Mouse (Mus musculus) embryonic facial prominence, embryonic 12.5 days (tissue): ENCODE results near the gene Vcp. TPM values are rescaled to one million over a fixed set of nuclear protein-coding genes. Genes with fewer than 3 reads are reported as not detected.

ENCODE experiments used
- ATAC-seq: fragments of 200-750 bp; cut with Nextera tagmentation; 2 replicates; pipeline ENCODE4 v1.8.0; 2017; ENCODE audit not compliant: insufficient number of reproducible peaks, insufficient read depth, low FRiP score, low TSS enrichment
- H3K27ac ChIP-seq: fragments of 300-500 bp; sonication (generic); 2 replicates; pipeline ENCODE4 v1.5.1; 2016; ENCODE audit warnings: mild to moderate bottlenecking
- H3K27me3 ChIP-seq: fragments of 300-500 bp; sonication (generic); 2 replicates; pipeline ENCODE4 v1.6.1; 2016; ENCODE audit warnings: mild to moderate bottlenecking, moderate library complexity
- H3K36me3 ChIP-seq: fragments of 300-500 bp; sonication (generic); 2 replicates; pipeline ENCODE4 v1.6.1; 2016; ENCODE audit warnings: mild to moderate bottlenecking
- H3K4me1 ChIP-seq: fragments of 300-500 bp; sonication (generic); 2 replicates; pipeline ENCODE4 v1.6.1; 2016
- H3K4me2 ChIP-seq: fragments of 300-500 bp; sonication (generic); replicated peaks from 2 replicates; pipeline ENCODE4 v1.6.1; 2016; ENCODE audit warnings: mild to moderate bottlenecking, moderate library complexity
- H3K4me3 ChIP-seq: fragments of 300-500 bp; sonication (generic); 2 replicates; pipeline ENCODE4 v1.5.1; 2016; ENCODE audit warnings: mild to moderate bottlenecking
- H3K9ac ChIP-seq: fragments of 300-500 bp; sonication (generic); 2 replicates; pipeline ENCODE4 v1.6.1; 2016; ENCODE audit warnings: mild to moderate bottlenecking, moderate library complexity
- H3K9me3 ChIP-seq: fragments of 300-500 bp; sonication (generic); 2 replicates; pipeline ENCODE4 v1.6.1; 2016; ENCODE audit warnings: mild to moderate bottlenecking, moderate library complexity
- WGBS: fragments of 180-500 bp; shearing (Covaris S2); methylation state at CpG from one replicate; pipeline ENCODE4 v1.1.7; 2016; 5-methylcytosine and 5-hydroxymethylcytosine counted together
- polyA plus RNA-seq: library from polyadenylated mRNA; unstranded; fragments of >200 nt; fragmentation: Nextera tagmentation; extraction: Ambion mirVana; gene quantifications from 2 replicates; pipeline ENCODE4 v1.2.1, GENCODE M21; 2016

Vcp gene
- polyA plus RNA-seq, 1 experiment from 2014 or later: 642 TPM

GRCm38 (mm10) chr4:43025084-43025960 lies 25.0 kb upstream of the Vcp start, which contains the start of gene Pigo:
Gene Pigo, minus strand, starts transcription at chr4:43025819.
- WGBS: 7% methylated on average over 42 of the region's 42 CpGs
- peaks cover 62% of the 10 kb centered on the region for H3K36me3 ChIP-seq
- H3K4me2 ChIP-seq: peak within 1 kb of the TSS; percentile 72
- peak; percentile 82 for ATAC-seq
- H3K27me3 ChIP-seq: no peaks in the 10 kb centered on the region
- H3K27ac ChIP-seq: peak within 1 kb of the TSS; percentile 88
- H3K9ac ChIP-seq: peak within 1 kb of the TSS; percentile 53
- peak within 1 kb of the TSS; percentile 62 for H3K4me3 ChIP-seq
- peaks cover 17% of the 10 kb centered on the region for H3K4me1 ChIP-seq
- no peaks in the 10 kb centered on the region for H3K9me3 ChIP-seq

- Histone ChIP-seq H3K4me3 (peak overlapping the region; percentile 62), H3K27me3 (no peaks in the 10 kb centered on the region), H3K9ac (peak overlapping the region; percentile 53; the same call in 1 of the 2 replicates), H3K27ac (peak overlapping the region; percentile 88), H3K36me3 (peaks cover 66% of the 10 kb centered on the region), H3K4me1 (peaks cover 10% of the 10 kb centered on the region), H3K9me3 (no peaks in the 10 kb centered on the region), H3K4me2 (peak overlapping the region; percentile 72)
- ATAC-seq: no peak
- WGBS: 84% methylated on average over 14 of the region's 14 CpGs
Observed at GRCm38 (mm10) chr4:43024673-43025072, 24.4 kb upstream of the Vcp start.

- no peak overlapping the region for H3K9ac ChIP-seq
- no peaks in the 10 kb centered on the region for H3K27me3 ChIP-seq
- H3K4me1 ChIP-seq: peaks cover 10% of the 10 kb centered on the region
- peaks cover 63% of the 10 kb centered on the region for H3K36me3 ChIP-seq
- no peak overlapping the region for H3K4me2 ChIP-seq
- no peak overlapping the region for H3K27ac ChIP-seq
- 69% methylated on average over 17 of the region's 17 CpGs for whole genome bisulfite sequencing
- H3K4me3 ChIP-seq: no peak overlapping the region
- no peak for ATAC-seq
- H3K9me3 ChIP-seq: no peaks in the 10 kb centered on the region
Observed at GRCm38 (mm10) chr4:43021341-43021740, 21.0 kb upstream of the Vcp start.

- WGBS: 85% methylated on average over 16 of the region's 16 CpGs
Observed at GRCm38 (mm10) chr4:43020876-43021275, 20.6 kb upstream of the Vcp start.

GRCm38 (mm10) chr4:43019641-43020465 lies 19.5 kb upstream of the Vcp start:
- H3K36me3 ChIP-seq: peaks cover 66% of the 10 kb centered on the region

More at GRCm38 (mm10) chr4:43020876-43021275, 20.6 kb upstream of the Vcp start:
- Histone ChIP-seq H3K9ac (no peak overlapping the region), H3K4me3 (no peak overlapping the region), H3K36me3 (peaks cover 63% of the 10 kb centered on the region), H3K27me3 (no peaks in the 10 kb centered on the region), H3K9me3 (no peaks in the 10 kb centered on the region), H3K4me1 (peaks cover 10% of the 10 kb centered on the region), H3K4me2 (no peak overlapping the region), H3K27ac (no peak overlapping the region)
- ATAC-seq: no peak

GRCm38 (mm10) chr4:43019176-43019575 lies 18.9 kb upstream of the Vcp start:
- H3K27ac ChIP-seq: no peak overlapping the region
- ATAC-seq: no peak
- H3K4me2 ChIP-seq: no peak overlapping the region
- WGBS: 94% methylated on average over 10 of the region's 10 CpGs
- peaks cover 66% of the 10 kb centered on the region for H3K36me3 ChIP-seq
- no peaks in the 10 kb centered on the region for H3K27me3 ChIP-seq
- no peaks in the 10 kb centered on the region for H3K9me3 ChIP-seq
- H3K4me3 ChIP-seq: no peak overlapping the region
- H3K9ac ChIP-seq: no peak overlapping the region
- 0 out of 2 replicates have a peak, but pooled peaks cover under 1% of the 10 kb centered on the region for H3K4me1 ChIP-seq

More at GRCm38 (mm10) chr4:43019641-43020465, 19.5 kb upstream of the Vcp start:
- Histone ChIP-seq H3K9ac (no peak overlapping the region), H3K27ac (no peak overlapping the region), H3K9me3 (no peaks in the 10 kb centered on the region), H3K4me2 (no peak overlapping the region), H3K4me3 (no peak overlapping the region), H3K4me1 (peaks cover 7% of the 10 kb centered on the region), H3K27me3 (no peaks in the 10 kb centered on the region)
- 93% methylated on average over 23 of the region's 23 CpGs for WGBS
- ATAC-seq: no peak

GRCm38 (mm10) chr4:43018156-43018555 lies 17.8 kb upstream of the Vcp start:
- Histone ChIP-seq H3K4me2 (no peak overlapping the region), H3K36me3 (peaks cover 61% of the 10 kb centered on the region), H3K9me3 (no peaks in the 10 kb centered on the region), H3K27me3 (no peaks in the 10 kb centered on the region), H3K27ac (no peak overlapping the region), H3K9ac (no peak overlapping the region), H3K4me3 (no peak overlapping the region), H3K4me1 (no peaks in the 10 kb centered on the region)
- 84% methylated on average over 4 of the region's 4 CpGs for WGBS
- ATAC-seq: no peak

- Histone ChIP-seq H3K36me3 (peaks cover 6% of the 10 kb centered on the region; the same call in 1 of the 2 replicates), H3K4me2 (no peak overlapping the region), H3K27ac (no peak overlapping the region), H3K27me3 (no peaks in the 10 kb centered on the region), H3K4me1 (peaks cover 8% of the 10 kb centered on the region), H3K9ac (no peak overlapping the region), H3K4me3 (no peak overlapping the region), H3K9me3 (no peaks in the 10 kb centered on the region)
- 98% methylated on average over 1 of the region's 1 CpGs for WGBS
- ATAC-seq: no peak
Observed at GRCm38 (mm10) chr4:43012091-43012490, 11.8 kb upstream of the Vcp start.

GRCm38 (mm10) chr4:43010161-43011038 lies 10.1 kb upstream of the Vcp start, which contains the start of gene Fancg:
Gene Fancg, minus strand, starts transcription at chr4:43010506.
- under 1% methylated on average over 37 of the region's 37 CpGs for WGBS
- Histone ChIP-seq H3K9ac (peak within 1 kb of the TSS; percentile 66), H3K4me1 (peaks cover 8% of the 10 kb centered on the region), H3K4me3 (peak within 1 kb of the TSS; percentile 67), H3K9me3 (no peaks in the 10 kb centered on the region), H3K4me2 (peak within 1 kb of the TSS; percentile 83), H3K27ac (peak within 1 kb of the TSS; percentile 50; the same call in 1 of the 2 replicates), H3K36me3 (peaks cover 6% of the 10 kb centered on the region; the same call in 1 of the 2 replicates), H3K27me3 (no peaks in the 10 kb centered on the region)
- peak; percentile 90 for ATAC-seq

- Histone ChIP-seq H3K9ac (no peak overlapping the region), H3K4me1 (peaks cover 8% of the 10 kb centered on the region), H3K9me3 (no peaks in the 10 kb centered on the region), H3K36me3 (peaks cover 17% of the 10 kb centered on the region; the same call in 1 of the 2 replicates), H3K27ac (no peak overlapping the region), H3K4me3 (no peak overlapping the region), H3K4me2 (no peak overlapping the region), H3K27me3 (no peaks in the 10 kb centered on the region)
- WGBS: 70% methylated on average over 2 of the region's 2 CpGs
- ATAC-seq: no peak
Observed at GRCm38 (mm10) chr4:43005765-43006164, 5.5 kb upstream of the Vcp start.

- H3K4me2 ChIP-seq: no peak overlapping the region
- no peaks in the 10 kb centered on the region for H3K27me3 ChIP-seq
- peaks cover 17% of the 10 kb centered on the region; the same call in 1 of the 2 replicates for H3K36me3 ChIP-seq
- no peak overlapping the region for H3K4me3 ChIP-seq
- no peaks in the 10 kb centered on the region for H3K9me3 ChIP-seq
- no peak overlapping the region for H3K27ac ChIP-seq
- ATAC-seq: no peak
- peaks cover 8% of the 10 kb centered on the region for H3K4me1 ChIP-seq
- 93% methylated on average over 3 of the region's 3 CpGs for WGBS
- no peak overlapping the region for H3K9ac ChIP-seq
Observed at GRCm38 (mm10) chr4:43004951-43005350, 4.6 kb upstream of the Vcp start.
